Mouse (Mus musculus) CD4-positive, CD25-positive, alpha-beta regulatory T cell (primary cell): ENCODE data around the gene Cdnf. TPM values are rescaled to one million over a fixed set of nuclear protein-coding genes. Genes with fewer than 3 reads are reported as not detected.

Experiments used
- polyA plus RNA-seq: library from polyadenylated mRNA; unstranded; fragments of 100-300 nt; shearing (Covaris generic); gene quantifications from one replicate; pipeline ENCODE4 v1.2.1, GENCODE M21; 2017

The Cdnf gene
- 0.49 TPM for polyA plus RNA-seq

GRCm38 (mm10) chr2:3512552-3513454 lies at the start of gene Cdnf, which contains the start of the genes Gm45902 and Hspa14:
TSS of gene Cdnf (plus strand) at chr2:3513030.
TSS of gene Gm45902 (minus strand) at chr2:3512790.
TSS of gene Hspa14 (minus strand) at chr2:3512814.

GRCm38 (mm10) chr2:3474861-3475283 lies 38.0 kb upstream of the Cdnf start, which contains the start of gene Suv39h2:
TSS of gene Suv39h2 (minus strand) at chr2:3475031.

DNA sequence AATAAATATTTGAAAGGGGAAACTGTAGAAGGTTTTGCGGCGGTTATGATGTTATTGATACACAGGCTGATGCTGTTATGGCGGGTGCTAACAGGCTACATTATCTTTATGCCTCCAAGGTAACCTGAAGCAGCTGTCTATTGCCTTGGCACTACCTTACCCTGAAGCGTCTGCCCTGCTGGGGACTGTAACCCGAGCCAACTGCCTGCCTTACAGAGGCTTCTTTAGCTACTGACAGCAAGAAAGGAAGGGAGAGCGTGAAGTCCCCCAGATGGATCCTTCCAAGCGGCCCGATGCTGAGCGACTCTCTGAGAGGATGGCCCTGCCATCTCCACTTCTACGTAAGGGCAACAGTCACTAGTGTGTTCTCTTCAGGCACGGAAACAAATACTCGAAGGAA lies 57.4 kb downstream of the Cdnf start, which contains the start of gene Fam107b:
TSS of gene Fam107b (plus strand) at position 303 of the 400 bp plus-strand sequence.

Other genes with a start within 250 kb of the Cdnf start
- 11.7 TPM for gene Nmt2, start 228.8 kb upstream of the Cdnf start, polyA plus RNA-seq
- gene Rpp38, start 180.4 kb upstream of the Cdnf start, polyA plus RNA-seq, result 21.2 TPM
- gene Acbd7, start 176.9 kb upstream of the Cdnf start, polyA plus RNA-seq, result not detected
- not detected for gene Olah, start 115.8 kb upstream of the Cdnf start, polyA plus RNA-seq
- gene Meig1, start 90.4 kb upstream of the Cdnf start, polyA plus RNA-seq, result not detected
- gene Dclre1c, start 88.9 kb upstream of the Cdnf start, polyA plus RNA-seq, result 19.1 TPM
- gene Suv39h2, start 38.0 kb upstream of the Cdnf start, polyA plus RNA-seq, result 1.8 TPM
- 4.4 TPM for gene Gm45902, start 240 bp upstream of the Cdnf start, polyA plus RNA-seq
- gene Hspa14, start 216 bp upstream of the Cdnf start, polyA plus RNA-seq, result 109 TPM
- gene Fam107b, start 57.5 kb downstream of the Cdnf start, polyA plus RNA-seq, result 363 TPM